Mouse (Mus musculus) cerebellum, adult 2 months (tissue): Measurements from ENCODE around the gene Coro2a. TPM values are rescaled to one million over a fixed set of nuclear protein-coding genes. Genes with fewer than 3 reads are reported as not detected.
"Not testable (repeated sequence)": the region's sequence is repeated elsewhere in the genome, so short reads cannot be mapped to it uniquely, and the experiment has no call there.

Experiments
- DNase-seq, 2 experiments: peaks; one replicate each; pipeline ENCODE4 v3.0.0; 2021
- H3K27ac ChIP-seq: fragments of 200-500 bp; 2 replicates; pipeline ENCODE4 v1.5.1; 2012; ENCODE audit warnings: low read length, control low read depth, inconsistent platforms; ENCODE audit not compliant: insufficient read depth
- H3K27me3 ChIP-seq: fragments of 200-500 bp; 2 replicates; pipeline ENCODE4 v1.6.1; 2012; ENCODE audit warnings: inconsistent platforms, mild to moderate bottlenecking, low read length, moderate library complexity; ENCODE audit not compliant: control insufficient read depth, insufficient read depth
- H3K4me1 ChIP-seq: fragments of 200-500 bp; 2 replicates; pipeline ENCODE4 v1.6.1; 2011; ENCODE audit warnings: low read length; ENCODE audit not compliant: control insufficient read depth, insufficient read depth
- H3K4me3 ChIP-seq: fragments of 200-500 bp; replicated peaks from 2 replicates; pipeline ENCODE3; 2011; ENCODE audit warnings: mild to moderate bottlenecking, low read depth, low read length, control low read depth; ENCODE audit not compliant: insufficient read depth
- CTCF ChIP-seq: fragments of 200-500 bp; IDR thresholded peaks from 2 replicates; pipeline ENCODE4 v1.5.1; 2011; ENCODE audit warnings: low read depth, mild to moderate bottlenecking, control low read depth, low read length, moderate library complexity, borderline replicate concordance; ENCODE audit not compliant: insufficient read depth
- POLR2A ChIP-seq: fragments of 200-500 bp; IDR thresholded peaks from 2 replicates; pipeline ENCODE4 v1.6.1; 2011; ENCODE audit warnings: low read length, control low read depth, borderline replicate concordance; ENCODE audit not compliant: insufficient read depth
- WGBS: fragments of 180-500 bp; shearing (Covaris S2); methylation state at CpG from one replicate; pipeline ENCODE4 v1.1.7; 2018; 5-methylcytosine and 5-hydroxymethylcytosine counted together
- polyA plus RNA-seq: library from polyadenylated mRNA; depleted of rRNA; stranded (reverse); fragments of >200 nt; gene quantifications from 2 replicates; pipeline ENCODE4 v1.2.3, GENCODE M21; 2012

Gene Coro2a
- polyA plus RNA-seq, 1 experiment: 26.6 TPM

DNA sequence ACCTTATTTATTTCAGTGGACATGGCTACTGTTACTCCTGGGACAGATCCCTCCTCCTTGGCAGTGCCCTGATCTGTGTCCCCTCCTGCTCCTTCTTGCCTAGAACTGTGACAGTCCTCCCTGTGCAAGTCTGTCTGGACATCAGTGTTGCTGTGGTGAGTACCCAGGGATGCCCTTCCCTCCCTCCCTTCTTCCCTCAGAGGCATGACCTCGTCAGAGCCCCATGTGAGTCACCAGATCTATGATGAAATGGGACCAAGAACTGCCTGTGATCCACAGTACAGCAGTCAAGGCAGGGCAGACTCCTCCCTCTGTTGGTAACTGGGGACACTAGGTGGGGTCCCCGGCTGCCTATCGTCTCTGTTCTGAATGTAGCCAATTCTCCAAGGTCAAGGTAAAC, 5.6 kb upstream of the Coro2a start:
- DNase-seq: no peak
- no peak overlapping the region for H3K27ac ChIP-seq
- no peak overlapping the region for H3K4me3 ChIP-seq
- 84% methylated on average over 3 of the region's 3 CpGs for WGBS
- H3K4me1 ChIP-seq: no peaks in the 10 kb centered on the region
- no peaks in the 10 kb centered on the region for H3K27me3 ChIP-seq
- TF ChIP-seq POLR2A (no peak), CTCF (no peak)

DNA sequence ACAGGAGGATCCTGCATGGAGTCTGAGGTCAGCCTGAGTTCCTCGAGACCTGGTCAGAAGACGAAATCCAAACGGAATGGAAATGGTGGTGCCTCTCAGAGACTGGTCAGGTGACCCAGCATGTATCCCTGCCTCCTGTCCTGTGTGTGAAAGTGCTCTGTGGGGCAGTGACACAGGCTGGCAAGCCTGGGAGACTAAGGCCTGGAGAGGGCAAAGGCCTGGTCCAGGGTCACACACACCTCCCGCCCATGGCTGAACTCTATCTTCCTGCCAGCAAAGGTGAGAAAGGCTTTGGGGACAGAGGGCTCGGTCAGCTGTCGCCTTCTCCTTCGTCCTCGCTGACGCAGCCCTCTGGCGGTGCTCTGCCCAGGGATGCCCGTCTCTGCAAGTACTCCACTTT, 3.4 kb upstream of the Coro2a start:
- no peak overlapping the region for H3K27ac ChIP-seq
- peaks cover 2% of the 10 kb centered on the region; the same call in 1 of the 2 replicates for H3K4me1 ChIP-seq
- H3K4me3 ChIP-seq: no peak overlapping the region
- no peaks in the 10 kb centered on the region for H3K27me3 ChIP-seq
- TF ChIP-seq CTCF (no peak), POLR2A (no peak)
- 84% methylated on average over 11 of the region's 11 CpGs for WGBS
- DNase-seq: no peak

DNA sequence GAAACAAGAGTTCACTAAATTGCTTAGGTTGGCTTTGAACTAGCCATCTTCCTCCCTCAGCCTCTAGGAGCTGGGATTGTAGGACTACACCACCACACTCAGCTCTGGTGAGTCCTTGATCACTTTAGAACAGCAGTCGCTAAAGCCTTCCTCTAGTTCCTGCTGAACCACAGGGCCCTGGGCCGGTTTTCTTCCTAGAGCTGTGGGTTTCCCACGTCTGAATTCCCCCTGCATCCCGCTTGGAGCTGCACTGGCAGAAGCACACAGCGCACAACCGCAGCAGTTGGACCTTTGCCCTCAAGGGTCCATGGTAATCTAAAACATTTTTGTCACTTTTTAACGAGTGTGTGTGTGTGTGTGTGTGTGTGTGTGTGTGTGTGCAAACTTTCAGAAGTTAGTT, 702 bp upstream of the Coro2a start:
- peaks cover 18% of the 10 kb centered on the region for H3K4me1 ChIP-seq
- TF ChIP-seq POLR2A (no peak), CTCF (no peak)
- H3K27ac ChIP-seq: no peak overlapping the region
- H3K4me3 ChIP-seq: no peak overlapping the region
- H3K27me3 ChIP-seq: no peaks in the 10 kb centered on the region
- DNase-seq: no peak
- 72% methylated on average over 7 of the region's 7 CpGs for WGBS

DNA sequence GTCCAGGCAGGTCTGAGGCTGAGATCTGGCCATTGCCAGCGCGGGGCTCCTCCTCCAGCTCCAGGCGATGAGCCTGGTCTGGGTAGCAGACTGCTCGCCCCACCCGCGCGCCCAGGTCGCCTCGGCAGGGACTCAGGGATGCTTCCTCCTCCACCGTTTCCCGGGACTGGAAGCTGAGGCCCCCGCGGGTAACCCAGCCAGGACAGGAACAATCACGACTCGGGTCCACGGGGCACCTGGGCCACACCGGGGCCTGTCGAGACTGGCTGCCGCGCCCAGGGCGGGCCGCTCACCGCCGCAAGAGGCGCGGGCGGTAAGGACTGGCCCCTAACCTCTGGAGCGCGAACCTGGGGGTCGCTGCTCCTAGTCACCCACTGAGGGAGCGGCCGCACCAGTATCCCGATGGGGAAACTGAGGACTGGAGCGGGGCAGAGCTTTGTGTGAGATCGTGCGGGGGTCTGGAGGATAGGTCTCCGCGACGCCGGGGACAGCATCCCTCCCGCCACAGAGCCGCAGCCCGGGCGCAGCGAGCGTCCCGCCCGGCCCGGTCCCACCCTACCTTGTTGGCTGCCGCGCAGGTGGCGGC, 651 bp downstream of the Coro2a start:
- Histone ChIP-seq H3K27me3 (no peaks in the 10 kb centered on the region), H3K4me1 (peaks cover 28% of the 10 kb centered on the region), H3K4me3 (peak overlapping the region; percentile 75), H3K27ac (peak overlapping the region; percentile 65)
- no peak for TF ChIP-seq POLR2A
- no peak for TF ChIP-seq CTCF
- under 1% methylated on average over 52 of the region's 52 CpGs for WGBS
- DNase-seq: peak; percentile 77 to 79

DNA sequence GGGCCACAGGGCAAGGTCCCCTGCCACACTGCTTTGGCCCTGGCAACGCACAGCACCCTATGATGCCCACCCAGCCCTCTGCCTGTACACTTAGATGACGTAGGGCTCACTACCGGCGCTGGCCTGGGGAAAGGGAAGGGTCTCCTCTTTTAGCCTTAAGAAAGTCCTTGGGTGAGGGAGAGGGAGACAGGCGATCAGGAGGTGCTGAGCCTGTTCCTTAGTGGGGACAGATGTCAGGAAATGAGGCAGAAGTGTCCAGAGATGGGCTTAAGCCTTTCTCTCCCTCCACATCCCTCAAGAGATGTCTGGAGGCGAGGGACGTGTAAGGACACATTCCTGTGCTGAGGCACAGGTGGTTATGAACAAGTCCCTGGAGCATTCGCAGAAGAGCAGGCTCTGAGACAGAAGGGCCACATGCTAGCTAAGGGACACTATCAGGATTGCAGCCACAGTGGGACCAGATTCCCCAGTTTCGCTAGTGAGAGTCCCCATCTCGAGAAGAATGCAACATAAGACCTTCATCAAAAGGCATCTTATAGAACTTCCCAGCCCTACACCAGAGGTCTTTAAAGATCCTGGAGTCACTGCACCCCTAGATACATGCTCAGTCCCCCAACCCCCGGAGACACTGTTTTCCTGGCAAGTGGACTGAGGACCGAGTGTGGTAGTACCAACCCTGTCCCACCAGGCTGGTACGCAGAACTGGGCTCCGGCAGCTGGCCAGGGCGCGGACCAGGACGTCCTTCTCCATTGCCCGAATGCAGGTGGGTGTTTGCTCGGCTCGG, 1.3 kb downstream of the Coro2a start:
- 28% methylated on average over 20 of the region's 20 CpGs for WGBS
- Histone ChIP-seq H3K4me3 (peak overlapping the region; percentile 75), H3K4me1 (peaks cover 32% of the 10 kb centered on the region), H3K27me3 (no peaks in the 10 kb centered on the region), H3K27ac (peak overlapping the region; percentile 65; the same call in 1 of the 2 replicates)
- no peak for DNase-seq
- TF ChIP-seq POLR2A: no peak
- no peak for TF ChIP-seq CTCF

DNA sequence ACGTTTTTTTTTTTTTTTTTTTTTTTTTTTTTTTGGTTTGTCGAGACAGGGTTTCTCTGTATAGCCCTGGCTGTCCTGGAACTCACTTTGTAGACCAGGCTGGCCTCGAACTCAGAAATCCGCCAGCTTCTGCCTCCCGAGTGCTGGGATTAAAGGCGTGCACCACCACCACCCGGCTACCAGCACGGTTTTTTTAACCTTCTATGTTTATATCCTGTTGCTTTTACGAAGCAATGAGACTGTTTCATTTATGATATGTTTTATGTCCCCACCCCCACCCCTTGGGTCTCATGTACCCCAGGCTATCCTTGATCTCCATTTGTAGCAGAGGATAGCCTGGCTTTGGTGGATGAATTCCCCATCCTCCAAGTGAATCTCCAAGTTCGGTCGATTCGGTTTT, 2.4 kb downstream of the Coro2a start:
- not testable (repeated sequence) for H3K27me3 ChIP-seq, DNase-seq, H3K4me3 ChIP-seq, H3K27ac ChIP-seq
- H3K4me1 ChIP-seq: peaks cover 32% of the 10 kb centered on the region
- 78% methylated on average over 12 of the region's 12 CpGs for WGBS

DNA sequence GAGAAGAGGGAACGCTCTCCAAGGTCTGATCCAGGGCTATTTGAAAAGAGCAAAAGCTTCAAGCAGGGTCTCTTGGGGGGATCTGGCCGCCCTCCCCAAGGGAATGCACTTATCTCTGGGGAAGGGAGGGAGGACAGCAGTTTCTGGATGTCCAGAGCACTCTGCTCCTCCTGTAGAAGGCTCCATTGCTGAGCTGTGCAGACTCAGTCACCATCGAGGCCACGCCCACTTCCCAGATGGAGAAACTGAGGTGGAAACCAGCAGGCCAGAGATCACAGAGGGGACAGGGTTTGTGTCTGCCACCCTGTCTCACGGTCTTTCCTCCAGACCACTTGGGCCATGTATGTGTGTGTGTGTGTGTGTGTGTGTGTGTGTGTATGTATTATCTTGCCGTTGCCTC, 3.0 kb downstream of the Coro2a start:
- peaks cover 32% of the 10 kb centered on the region for H3K4me1 ChIP-seq
- TF ChIP-seq POLR2A (no peak), CTCF (no peak)
- DNase-seq: peak in 1 of 2 experiments; percentile 22
- no peak overlapping the region for H3K4me3 ChIP-seq
- no peak overlapping the region for H3K27ac ChIP-seq
- H3K27me3 ChIP-seq: no peaks in the 10 kb centered on the region
- 83% methylated on average over 6 of the region's 6 CpGs for WGBS

DNA sequence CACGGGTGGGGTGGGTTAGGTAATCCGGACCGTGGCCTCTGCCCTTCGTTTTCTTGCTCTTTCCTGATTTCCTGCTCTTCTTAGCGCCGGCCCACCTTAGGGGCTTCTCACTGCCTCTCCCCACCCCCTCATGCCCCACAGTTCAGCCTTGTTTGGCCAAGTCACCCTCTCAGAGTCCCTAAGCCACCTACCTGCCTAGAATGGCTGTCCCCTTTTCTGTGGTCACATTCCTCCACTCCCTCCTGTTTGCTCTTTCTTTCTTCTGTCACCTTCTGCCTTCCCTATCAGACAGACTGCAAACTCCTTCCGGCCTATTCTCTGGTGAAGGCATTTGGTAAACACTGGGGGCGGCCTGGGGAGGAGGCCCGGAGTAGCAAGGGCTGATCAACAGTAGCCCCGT, 3.9 kb downstream of the Coro2a start:
- Histone ChIP-seq H3K4me1 (peaks cover 32% of the 10 kb centered on the region), H3K4me3 (no peak overlapping the region), H3K27me3 (no peaks in the 10 kb centered on the region), H3K27ac (peak overlapping the region; percentile 31; the same call in 1 of the 2 replicates)
- TF ChIP-seq POLR2A (no peak), CTCF (no peak)
- DNase-seq: peak in 1 of 2 experiments; percentile 20
- WGBS: 62% methylated on average over 10 of the region's 10 CpGs
